Mouse (Mus musculus) megakaryocyte progenitor cell, adult 5-6 weeks (primary cell): Measurements from ENCODE around the gene Hs2st1. TPM values are rescaled to one million over a fixed set of nuclear protein-coding genes. Genes with fewer than 3 reads are reported as not detected.
A peak's percentile ranks its signal among the peaks of the same experiment; 100 is the strongest.

Experiments
- ATAC-seq: replicated peaks from 2 replicates; pipeline ENCODE4 v1.8.0; 2016; ENCODE audit warnings: mild to moderate bottlenecking, moderate TSS enrichment, inconsistent platforms; ENCODE audit not compliant: poor library complexity
- total RNA-seq, 2 experiments: library from RNA; stranded (forward) in 1 of 2; stranded (reverse) in 1 of 2; fragments of 157-497, 149-512 nt in 1 of 2; fragments of 200-1000 nt in 1 of 2; gene quantifications; 2 replicates each; pipeline versions ENCODE4 v1.2.3 to v1.2.4; 2015 to 2017

Hs2st1 gene
- total RNA-seq, 2 experiments from 2014 or later = 11.8 to 15.7 TPM

- ATAC-seq = no peak
Measured at GRCm38 (mm10) chr3:144556625-144557324, 13.2 kb downstream of the Hs2st1 start.

DNA sequence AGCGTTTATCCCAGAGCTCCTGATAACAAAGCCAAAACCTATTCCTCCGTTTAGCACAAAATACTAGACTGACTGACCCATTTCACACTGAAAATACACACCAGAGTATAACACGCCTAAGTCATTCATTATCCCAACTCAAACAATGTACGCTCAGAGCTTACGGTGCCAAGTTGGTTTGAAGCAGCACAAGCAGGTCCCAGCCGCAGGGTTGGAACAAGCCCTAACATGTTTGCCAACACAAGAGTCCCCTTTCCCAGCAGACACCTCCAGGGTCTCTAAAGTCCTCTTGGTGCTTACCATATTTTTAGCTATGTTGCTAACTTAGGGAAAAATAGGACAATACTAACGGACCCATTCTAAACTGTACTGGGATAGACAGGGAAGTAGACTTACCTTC, 14.8 kb downstream of the Hs2st1 start:
- no peak for ATAC-seq

DNA sequence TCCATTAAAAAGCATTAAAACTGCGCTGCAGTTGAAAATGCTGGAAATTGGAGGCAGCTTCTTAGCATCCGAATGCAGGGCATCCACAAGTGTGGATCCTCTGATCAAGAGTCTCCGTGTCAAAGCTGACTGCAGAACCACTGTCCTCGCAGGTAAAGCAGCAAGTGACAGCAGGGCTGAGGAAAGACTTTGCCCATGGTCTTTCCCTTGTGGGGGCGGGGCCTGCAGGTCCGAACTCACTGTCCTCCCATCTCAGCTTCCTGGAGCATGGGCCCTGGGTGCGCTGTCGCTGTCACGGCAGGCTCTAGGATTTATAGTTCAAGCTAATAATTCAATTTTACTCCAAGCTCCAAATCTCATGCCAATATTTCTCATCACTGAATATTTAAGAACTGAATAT, 15.5 kb downstream of the Hs2st1 start:
- no peak for ATAC-seq

- ATAC-seq = peak; percentile 42
Measured at GRCm38 (mm10) chr3:144553942-144554341, 16.0 kb downstream of the Hs2st1 start.

- peak; percentile 12 for ATAC-seq
Measured at GRCm38 (mm10) chr3:144551416-144551815, 18.6 kb downstream of the Hs2st1 start.

DNA sequence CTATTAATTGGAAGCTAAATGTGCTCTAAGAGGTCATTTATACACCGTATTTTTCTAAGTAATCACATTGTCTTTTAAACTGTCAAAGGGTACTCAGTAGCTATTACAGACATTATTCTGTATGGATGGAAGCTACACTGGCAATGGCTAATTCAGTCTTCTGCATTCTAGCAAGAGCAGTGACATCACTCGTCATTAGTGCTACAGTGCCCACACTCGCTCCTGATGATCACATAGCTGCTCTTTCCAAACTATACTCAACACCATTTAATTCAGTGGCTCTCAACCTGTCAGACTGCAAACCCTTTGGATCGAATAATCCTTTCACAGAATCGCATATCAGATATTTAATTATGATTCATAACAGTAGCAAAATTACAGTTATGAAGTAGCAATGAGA, 19.3 kb downstream of the Hs2st1 start:
- no peak for ATAC-seq

DNA sequence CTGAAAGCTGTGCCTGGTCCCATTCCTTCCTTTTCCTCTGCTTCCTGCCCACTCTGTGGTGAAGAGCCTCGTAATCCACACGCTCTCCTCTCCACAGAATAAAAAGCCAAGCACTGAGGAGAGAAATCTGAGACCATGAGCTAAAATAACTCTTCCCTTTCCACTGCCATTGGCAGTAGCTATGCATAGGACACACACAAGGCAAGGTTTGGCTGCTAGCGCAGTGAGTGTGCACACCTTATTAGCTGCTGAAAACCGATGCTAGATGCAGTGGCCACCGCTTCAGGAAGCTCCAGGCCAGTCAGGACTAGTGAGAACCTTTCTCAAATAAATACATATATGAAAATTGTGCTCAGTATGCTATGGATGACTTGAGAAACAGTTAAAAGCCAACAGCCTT, 19.9 kb downstream of the Hs2st1 start:
- no peak for ATAC-seq

- ATAC-seq = no peak
Measured at GRCm38 (mm10) chr3:144548186-144548845, 21.7 kb downstream of the Hs2st1 start.

- peak; percentile 37 for ATAC-seq
Measured at GRCm38 (mm10) chr3:144546490-144546889, 23.5 kb downstream of the Hs2st1 start.

DNA sequence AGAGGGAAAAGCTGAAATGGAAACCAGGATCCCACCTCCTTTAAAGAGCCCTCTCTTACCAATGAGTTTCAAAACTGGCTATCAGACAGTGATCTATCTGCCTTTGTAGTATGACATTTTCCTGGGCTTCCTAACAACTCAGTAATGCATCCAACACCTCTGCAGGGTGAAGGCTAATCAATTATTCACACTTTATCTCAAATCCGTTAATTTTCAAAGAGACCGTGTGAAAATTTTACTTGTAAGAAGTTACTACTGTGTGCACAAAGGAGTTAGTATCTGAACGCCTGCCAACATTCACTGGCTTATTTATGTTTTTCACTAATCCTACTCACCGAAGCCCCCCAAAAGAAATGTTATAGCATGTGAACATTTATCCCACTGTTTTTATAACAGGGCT, 24.1 kb downstream of the Hs2st1 start:
- no peak for ATAC-seq

DNA sequence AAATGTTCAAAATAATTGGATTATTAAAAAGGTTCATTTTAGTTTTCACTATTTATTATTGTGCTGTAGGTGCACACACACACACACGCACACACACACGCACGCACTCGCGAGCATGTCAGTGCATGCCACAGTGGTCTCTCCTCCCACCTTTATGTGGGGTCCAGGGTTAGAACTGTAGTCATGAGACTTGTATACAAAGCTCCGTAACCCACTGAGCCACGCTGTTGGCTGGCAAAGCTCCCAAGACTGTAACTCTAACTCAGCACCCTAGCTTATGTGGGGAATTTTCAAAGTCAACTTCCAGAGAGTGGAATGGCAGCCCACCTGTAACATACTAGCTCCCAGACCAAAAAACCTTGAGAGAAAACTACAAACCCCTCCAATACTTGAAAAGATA, 24.8 kb downstream of the Hs2st1 start:
- no peak for ATAC-seq

GRCm38 (mm10) chr3:144541906-144542438, 28.0 kb downstream of the Hs2st1 start:
- 0 out of 2 replicates have a peak, but pooled peaks have one; percentile 21 for ATAC-seq

- ATAC-seq = no peak
Measured at GRCm38 (mm10) chr3:144540805-144541204, 29.2 kb downstream of the Hs2st1 start.

GRCm38 (mm10) chr3:144539051-144539450, 30.9 kb downstream of the Hs2st1 start:
- ATAC-seq = no peak

DNA sequence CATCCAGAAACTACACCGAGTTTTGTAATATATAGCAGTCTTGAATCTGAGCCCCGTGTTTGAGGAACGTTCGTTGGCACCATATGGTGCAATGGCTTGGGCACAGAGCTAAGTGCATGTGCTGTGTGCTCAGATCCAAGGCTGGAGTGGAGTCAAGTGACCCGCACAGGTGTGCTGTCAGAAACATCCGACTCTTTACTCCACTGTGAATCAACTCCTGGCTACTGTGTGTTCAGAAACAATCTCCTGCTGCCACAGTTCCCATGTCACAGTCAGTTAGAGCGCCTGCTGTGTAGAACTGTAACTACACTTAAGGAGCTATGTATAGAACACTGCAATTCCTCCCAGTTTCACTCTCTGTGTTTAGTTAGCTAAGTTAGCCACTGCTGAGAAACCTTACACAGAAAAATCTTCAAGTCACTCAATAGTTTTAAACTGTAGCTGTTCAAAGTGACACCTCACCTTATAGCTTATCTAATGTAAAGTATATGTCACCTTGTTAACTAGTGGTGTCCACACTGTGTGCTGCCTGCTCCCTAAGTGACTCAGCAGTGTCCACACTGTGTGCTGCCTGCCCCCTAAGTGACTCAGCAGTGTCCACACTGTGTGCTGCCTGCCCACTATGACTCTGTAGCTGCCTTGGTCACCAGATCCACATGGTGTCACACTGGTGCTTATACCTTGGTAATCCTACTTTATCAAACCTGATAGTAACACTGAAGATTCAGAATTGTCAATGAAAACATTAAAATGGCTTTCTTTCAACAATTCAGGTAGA, 32.7 kb downstream of the Hs2st1 start:
- peak; percentile 60 for ATAC-seq

GRCm38 (mm10) chr3:144535056-144535455, 34.9 kb downstream of the Hs2st1 start:
- ATAC-seq = no peak

GRCm38 (mm10) chr3:144531023-144531422, 39.0 kb downstream of the Hs2st1 start:
- peak; percentile 74 for ATAC-seq

DNA sequence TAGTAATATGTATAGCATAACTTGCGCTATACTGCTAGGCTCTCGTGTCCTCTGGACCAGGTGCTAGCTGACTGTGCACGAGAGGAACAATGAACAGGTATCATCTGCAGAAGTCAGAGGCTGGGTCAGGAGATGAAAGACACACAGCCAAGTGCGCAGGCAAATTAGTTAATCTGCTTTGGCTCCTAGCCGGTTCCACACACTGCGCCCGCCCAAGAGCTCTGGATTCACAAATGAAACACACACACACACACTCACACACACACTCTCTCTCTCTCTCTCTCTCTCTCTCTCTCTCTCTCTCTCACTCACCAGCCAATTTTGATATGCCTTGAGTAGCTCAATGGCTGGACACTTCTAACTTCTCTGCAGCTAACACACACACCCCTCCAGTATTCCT, 42.1 kb downstream of the Hs2st1 start:
- ATAC-seq = no peak

- ATAC-seq = no peak
Measured at GRCm38 (mm10) chr3:144519581-144520272, 50.3 kb downstream of the Hs2st1 start.

GRCm38 (mm10) chr3:144518917-144519316, 51.1 kb downstream of the Hs2st1 start:
- ATAC-seq = no peak

GRCm38 (mm10) chr3:144515286-144515685, 54.7 kb downstream of the Hs2st1 start:
- no peak for ATAC-seq
